Mouse (Mus musculus): Measurements from ENCODE around the gene Socs4.

DNA sequence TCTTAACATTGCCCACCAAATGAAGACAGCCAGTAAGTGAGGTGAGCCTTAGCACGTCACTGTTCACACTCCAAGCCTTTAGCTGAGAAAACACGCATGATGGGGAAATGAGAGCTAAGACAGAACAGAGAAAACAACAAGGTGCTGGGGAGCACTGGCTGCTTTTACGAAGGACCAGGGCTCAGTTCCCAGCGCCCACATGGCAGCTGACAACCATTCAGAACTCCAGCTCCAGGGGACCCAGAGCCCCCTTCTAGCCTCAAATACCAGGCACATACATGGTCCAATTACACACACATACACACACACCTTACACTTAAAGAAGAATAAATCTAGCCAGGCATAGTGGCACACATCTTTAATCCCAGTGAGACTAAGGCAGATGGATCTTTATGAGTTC lies 7.7 kb upstream of the Socs4 start:
- TF ChIP-seq CTCF (conservative IDR thresholded peaks at IDR 0.05; ENCODE audit: insufficient read depth, insufficient read length, low read depth, low read length), result no peak
- TF ChIP-seq POLR2A (IDR thresholded peaks at IDR 0.05; ENCODE audit: low read depth, low read length), result no peak

Data from kidney, adult 2 months (tissue).